Comparison of ENCODE assay signal across 23 mouse cellular contexts in the genomic region with DNA sequence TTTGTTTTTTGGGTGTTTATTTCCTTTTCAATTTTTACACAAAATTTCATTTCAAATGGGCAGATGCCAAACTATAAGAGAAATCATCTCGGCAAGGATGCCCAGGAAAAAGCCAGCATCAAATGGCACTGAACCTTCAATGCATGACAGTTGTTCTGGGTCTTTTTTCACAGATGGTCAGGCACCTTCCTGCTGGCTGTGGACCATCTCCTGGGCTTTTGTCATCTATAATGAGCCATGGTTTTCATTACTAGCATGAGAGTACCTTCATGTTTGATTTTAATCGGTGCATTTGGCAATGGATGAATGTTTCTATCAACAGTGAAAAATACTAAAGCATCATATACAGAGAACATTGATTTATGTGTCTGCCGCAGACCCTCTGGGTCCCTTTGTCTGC.
"Had no signal": no experiment of that assay in that cellular context is flagged by ENCODE, and none has a peak within 500 bp of the region (broad histone marks: within the 10 kb centered on the region; RNA-seq: fewer than 3 reads in every experiment).

No protein-coding gene starts in this region.

- H3K4me3 ChIP-seq: gastrocnemius, adult 2 months; heart, embryonic 10.5 days; heart, embryonic 12.5 days; hindbrain, embryonic 10.5 days; hindbrain, embryonic 12.5 days; intestine, embryonic 15.5 days; layer of hippocampus, adult 2 months; limb, embryonic 10.5 days; limb, embryonic 12.5 days; liver, embryonic 13.5 days; liver, embryonic 15.5 days had no signal

- H3K4me1 ChIP-seq: heart, embryonic 10.5 days; heart, embryonic 12.5 days; hindbrain, embryonic 10.5 days; hindbrain, embryonic 12.5 days; intestine, embryonic 15.5 days; limb, embryonic 10.5 days; liver, embryonic 13.5 days; liver, embryonic 15.5 days had no signal

- H3K27ac ChIP-seq: gastrocnemius, adult 2 months; heart, embryonic 10.5 days; hindbrain, embryonic 10.5 days; hindbrain, embryonic 12.5 days; hindbrain, embryonic 14.5 days; intestine, embryonic 15.5 days; layer of hippocampus, adult 2 months; limb, embryonic 10.5 days; limb, embryonic 12.5 days; liver, embryonic 13.5 days; liver, embryonic 15.5 days had no signal

- DNase-seq: gastrocnemius, adult 2 months; gastrocnemius, postnatal 10 days; gastrocnemius, postnatal 25 days; heart, adult 18-20 months; heart, postnatal 10 days; heart, postnatal 4 days; kidney, adult 18-20 months; kidney, adult 8-10 months; kidney, postnatal 10 days; kidney, postnatal 25 days; kidney, postnatal 4 days; liver; liver, embryonic 13.5 days had no signal

- H3K27me3 ChIP-seq: heart, embryonic 12.5 days; hindbrain, embryonic 12.5 days; intestine, embryonic 15.5 days; limb, embryonic 12.5 days; liver, embryonic 13.5 days; liver, embryonic 15.5 days had no signal
